Mouse (Mus musculus) testis, adult 2 months (tissue): ENCODE measurements around the gene Ddo. TPM values are rescaled to one million over a fixed set of nuclear protein-coding genes. Genes with fewer than 3 reads are reported as not detected.

ENCODE experiments used
- H3K27ac ChIP-seq: fragments of 200-500 bp; 2 replicates; pipeline ENCODE4 v1.5.1; 2012; ENCODE audit warnings: low read depth, low read length; ENCODE audit not compliant: control insufficient read depth, insufficient read depth
- H3K27me3 ChIP-seq: fragments of 200-500 bp; 2 replicates; pipeline ENCODE4 v1.6.1; 2012; ENCODE audit warnings: mild to moderate bottlenecking, low read length, moderate library complexity; ENCODE audit not compliant: control insufficient read depth, insufficient read depth
- H3K36me3 ChIP-seq: fragments of 200-500 bp; 2 replicates; pipeline ENCODE4 v1.6.1; 2012; ENCODE audit warnings: mild to moderate bottlenecking, low read length; ENCODE audit not compliant: control insufficient read depth, insufficient read depth
- H3K4me1 ChIP-seq: fragments of 200-500 bp; 2 replicates; pipeline ENCODE4 v1.6.1; 2012; ENCODE audit warnings: low read length; ENCODE audit not compliant: control insufficient read depth, insufficient read depth
- H3K4me3 ChIP-seq: fragments of 200-500 bp; 2 replicates; pipeline ENCODE4 v1.5.1; 2012; ENCODE audit warnings: low read depth, mild to moderate bottlenecking, low read length, moderate library complexity, mixed read lengths; ENCODE audit not compliant: control insufficient read depth
- CTCF ChIP-seq: fragments of 200-500 bp; IDR thresholded peaks from 2 replicates; pipeline ENCODE4 v1.5.1; 2012; ENCODE audit warnings: low read depth, mild to moderate bottlenecking, inconsistent platforms, low read length, moderate library complexity; ENCODE audit not compliant: control insufficient read depth, insufficient read depth, insufficient replicate concordance
- POLR2A ChIP-seq: fragments of 200-500 bp; IDR thresholded peaks from 2 replicates; pipeline ENCODE4 v1.6.1; 2012; ENCODE audit warnings: low read depth, mild to moderate bottlenecking, inconsistent platforms, low read length, moderate library complexity; ENCODE audit not compliant: control insufficient read depth
- polyA plus RNA-seq: library from polyadenylated mRNA; depleted of rRNA; stranded (reverse); fragments of >200 nt; gene quantifications from 2 replicates; pipeline ENCODE4 v1.2.3, GENCODE M21; 2012

Ddo gene
- polyA plus RNA-seq, 1 experiment: 2.5 TPM

DNA sequence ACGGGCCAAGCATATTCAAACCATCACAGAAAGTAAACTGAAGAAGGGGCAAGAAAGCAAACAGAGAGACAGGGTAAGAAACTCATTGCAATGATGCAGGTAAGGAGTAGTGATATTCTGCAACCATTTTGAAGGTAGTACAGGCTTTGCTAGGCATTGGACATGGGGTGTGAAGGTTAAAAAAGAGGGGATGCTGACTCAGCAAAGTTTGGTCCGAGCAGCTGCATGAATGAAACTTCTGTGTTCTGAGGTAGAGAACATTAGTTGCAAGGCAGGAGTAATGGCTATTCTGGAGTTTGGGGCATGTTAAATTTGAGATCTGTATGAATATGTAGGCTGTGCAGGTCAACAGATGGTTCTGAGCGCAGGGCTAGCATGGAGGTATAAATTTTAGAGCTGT lies 35.5 kb downstream of the Ddo start:
- Histone ChIP-seq H3K4me3 (no peak overlapping the region), H3K27me3 (no peaks in the 10 kb centered on the region), H3K4me1 (no peaks in the 10 kb centered on the region), H3K36me3 (no peaks in the 10 kb centered on the region), H3K27ac (no peak overlapping the region)
- TF ChIP-seq CTCF: no peak
- TF ChIP-seq POLR2A: no peak

- TF ChIP-seq POLR2A (no peak), CTCF (no peak)
These were observed 37.1 kb downstream of the Ddo start for GRCm38 (mm10) chr10:40666943-40667342.

DNA sequence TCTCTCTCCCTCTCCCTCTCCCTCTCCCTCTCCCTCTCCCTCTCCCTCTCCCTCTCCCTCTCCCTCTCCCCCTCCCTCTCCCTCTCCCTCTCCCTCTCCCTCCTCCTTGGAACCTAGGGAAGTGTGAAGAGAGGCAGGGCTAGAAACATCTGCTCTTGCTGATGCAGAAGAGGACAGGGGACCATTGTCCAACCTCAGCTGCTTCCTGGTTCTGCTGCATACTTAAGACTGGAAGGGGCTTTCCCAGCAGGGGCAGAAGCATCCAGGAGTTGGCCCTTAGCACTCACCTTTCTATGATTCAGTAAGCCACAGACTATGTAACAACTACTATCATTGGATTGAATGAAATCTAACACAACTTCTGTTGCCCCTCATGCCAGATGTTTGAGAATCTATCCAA lies 38.8 kb downstream of the Ddo start:
- TF ChIP-seq CTCF: no peak
- H3K36me3 ChIP-seq: no peaks in the 10 kb centered on the region
- no peak overlapping the region for H3K27ac ChIP-seq
- no peaks in the 10 kb centered on the region for H3K27me3 ChIP-seq
- no peak overlapping the region for H3K4me3 ChIP-seq
- no peaks in the 10 kb centered on the region for H3K4me1 ChIP-seq

More at GRCm38 (mm10) chr10:40666943-40667342, 37.1 kb downstream of the Ddo start:
- Histone ChIP-seq H3K27ac (no peak overlapping the region), H3K4me1 (no peaks in the 10 kb centered on the region), H3K36me3 (no peaks in the 10 kb centered on the region), H3K4me3 (no peak overlapping the region), H3K27me3 (no peaks in the 10 kb centered on the region)

DNA sequence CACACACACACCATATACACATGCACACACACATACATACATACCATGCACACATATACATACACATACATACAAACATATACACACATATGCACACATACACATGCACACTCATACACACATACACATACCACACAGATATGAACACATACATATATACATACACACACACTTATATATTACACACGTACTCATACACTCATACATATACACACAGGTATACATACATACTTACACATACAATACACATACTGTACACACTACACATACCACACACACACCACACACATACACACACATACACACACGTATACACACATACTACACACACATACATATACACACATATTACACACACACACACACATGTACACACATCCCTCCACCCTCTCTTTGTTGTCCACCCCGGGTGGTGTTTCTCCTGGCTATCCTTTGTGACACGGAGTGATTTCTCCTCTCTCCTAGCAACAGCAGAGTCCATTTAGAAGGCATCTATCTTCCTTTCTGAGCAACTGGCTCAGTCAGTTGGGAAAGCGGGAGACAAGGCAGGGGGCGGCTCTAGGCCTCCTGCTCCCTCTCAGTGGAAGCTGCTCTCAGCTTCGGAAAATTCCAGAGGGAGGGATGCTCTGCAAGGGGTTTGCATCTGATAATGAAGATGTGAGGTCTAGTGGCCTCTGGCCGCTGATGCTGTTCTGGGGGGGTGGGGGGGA lies 42.9 kb downstream of the Ddo start:
- Histone ChIP-seq H3K27ac (no peak overlapping the region), H3K4me3 (peak overlapping the region; percentile 21), H3K27me3 (no peaks in the 10 kb centered on the region), H3K36me3 (no peaks in the 10 kb centered on the region), H3K4me1 (peaks cover 3% of the 10 kb centered on the region)
- TF ChIP-seq POLR2A (no peak), CTCF (no peak)

- TF ChIP-seq CTCF (no peak), POLR2A (no peak)
- H3K27ac ChIP-seq: no peak overlapping the region
- peak overlapping the region; percentile 21 for H3K4me3 ChIP-seq
- H3K36me3 ChIP-seq: no peaks in the 10 kb centered on the region
- no peaks in the 10 kb centered on the region for H3K27me3 ChIP-seq
- peaks cover 3% of the 10 kb centered on the region for H3K4me1 ChIP-seq
These were observed 43.5 kb downstream of the Ddo start for GRCm38 (mm10) chr10:40673297-40673665.

DNA sequence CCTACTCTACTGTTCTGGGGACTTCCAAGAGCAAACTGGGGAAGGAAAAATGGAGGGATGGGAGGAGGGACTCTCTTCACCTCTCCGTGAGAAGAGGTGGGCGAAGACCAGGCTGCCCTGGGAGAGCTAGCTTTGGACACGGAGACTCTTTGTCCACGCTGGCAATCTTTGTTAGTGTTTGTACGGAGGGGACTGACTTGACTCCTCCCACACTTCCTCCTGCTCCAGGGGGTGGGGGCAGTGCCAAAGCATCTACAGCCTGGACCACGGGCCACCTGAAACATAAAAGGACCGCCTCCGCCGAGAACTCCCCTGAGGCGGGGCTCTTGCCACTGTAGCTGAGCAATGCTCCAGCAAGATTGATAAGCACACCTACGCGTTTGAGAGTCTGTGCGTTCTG lies 44.3 kb downstream of the Ddo start:
- TF ChIP-seq POLR2A (no peak), CTCF (no peak)
- H3K4me3 ChIP-seq: peak overlapping the region; percentile 73
- no peak overlapping the region for H3K27ac ChIP-seq
- peaks cover 3% of the 10 kb centered on the region for H3K4me1 ChIP-seq
- H3K36me3 ChIP-seq: no peaks in the 10 kb centered on the region
- no peaks in the 10 kb centered on the region for H3K27me3 ChIP-seq

DNA sequence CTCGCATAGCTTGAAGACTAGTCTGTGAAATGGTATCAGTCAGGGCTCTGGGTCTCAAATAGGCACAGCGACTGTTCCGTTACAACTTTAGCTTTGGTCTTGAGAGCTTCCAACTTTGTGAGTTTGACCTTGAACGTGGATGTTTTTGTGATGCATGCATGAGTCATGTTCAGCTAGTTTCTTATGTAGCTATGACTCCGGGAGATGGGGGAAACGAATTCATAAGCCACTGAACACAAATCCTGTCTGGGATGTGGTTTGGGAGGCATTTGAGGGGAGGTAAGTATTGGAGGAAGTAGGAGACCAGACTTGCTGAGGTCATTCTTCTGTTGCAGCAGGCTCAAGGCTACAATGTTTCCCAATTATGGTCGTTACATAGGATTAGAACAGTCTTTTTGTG lies 46.1 kb downstream of the Ddo start:
- H3K27me3 ChIP-seq: no peaks in the 10 kb centered on the region
- peak overlapping the region; percentile 23 for H3K4me3 ChIP-seq
- H3K36me3 ChIP-seq: no peaks in the 10 kb centered on the region
- TF ChIP-seq POLR2A (no peak), CTCF (no peak)
- H3K27ac ChIP-seq: no peak overlapping the region
- H3K4me1 ChIP-seq: peaks cover 3% of the 10 kb centered on the region

DNA sequence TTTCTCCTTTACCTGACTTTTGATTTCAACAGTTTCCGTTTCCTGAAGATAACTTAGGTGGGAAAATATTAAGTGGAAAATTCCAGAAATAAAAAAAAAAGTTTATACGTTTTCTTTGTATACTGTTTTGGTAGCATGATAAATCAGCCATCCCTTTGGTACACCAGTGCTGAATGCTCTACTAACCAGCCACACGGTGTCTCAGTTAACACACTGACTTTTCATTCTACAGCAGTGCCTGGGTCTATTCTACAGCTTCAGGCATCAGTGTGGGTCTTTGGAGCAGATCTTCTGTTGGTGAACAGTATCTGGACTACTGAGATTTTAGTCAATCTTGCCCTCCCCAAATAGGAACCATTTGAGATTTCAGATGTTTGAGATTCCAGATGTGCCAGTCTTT lies 48.7 kb downstream of the Ddo start:
- peaks cover 3% of the 10 kb centered on the region for H3K4me1 ChIP-seq
- no peaks in the 10 kb centered on the region for H3K36me3 ChIP-seq
- H3K4me3 ChIP-seq: no peak overlapping the region
- H3K27me3 ChIP-seq: no peaks in the 10 kb centered on the region
- TF ChIP-seq POLR2A (no peak), CTCF (no peak)
- no peak overlapping the region for H3K27ac ChIP-seq
